ENCODE assay signal across 9 mouse cellular contexts in the genomic region with DNA sequence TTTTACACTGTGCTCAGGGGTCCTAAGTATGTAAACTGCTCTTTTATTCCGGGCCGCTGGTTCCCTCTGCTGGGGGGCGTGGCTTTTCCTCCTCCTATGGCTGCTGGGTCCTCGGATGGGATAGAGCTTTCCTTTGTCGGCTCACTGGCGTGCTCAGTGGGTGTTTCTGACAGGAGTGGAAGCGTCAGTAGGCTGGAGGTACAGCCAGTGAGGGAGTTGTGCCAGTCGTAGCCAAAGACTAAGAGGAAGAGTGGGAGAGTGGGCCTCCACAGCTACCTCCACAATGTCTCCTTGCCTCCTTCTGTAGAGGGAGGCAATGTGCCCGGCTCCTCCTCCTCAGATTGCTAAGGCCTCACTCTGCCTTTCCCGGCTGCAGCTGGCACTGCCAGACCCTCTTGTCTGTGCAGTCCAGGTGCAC. TPM values are rescaled to one million over a fixed set of nuclear protein-coding genes. Genes with fewer than 3 reads are reported as not detected.
DNase-seq lines count a peak whose midpoint lies in the region; ATAC-seq and TF ChIP-seq lines count a peak whose summit lies in the region.
"Had no signal": no experiment of that assay in that cellular context is flagged by ENCODE, and none has a peak within 500 bp of the region (broad histone marks: within the 10 kb centered on the region; RNA-seq: fewer than 3 reads in every experiment).

No protein-coding gene starts in this region.

- no peaks in the 10 kb centered on the region for H3K27me3 ChIP-seq in kidney, embryonic 14.5 days (ENCODE audit: control insufficient read depth, insufficient read depth, low read length)
- no peaks in the 10 kb centered on the region for H3K27me3 ChIP-seq in hindbrain, postnatal 0 days (ENCODE audit: insufficient read depth, low read length)
- H3K27me3 ChIP-seq in midbrain, embryonic 16.5 days (ENCODE audit: control insufficient read depth, insufficient read depth, low read depth, low read length), result no peaks in the 10 kb centered on the region
- no peaks in the 10 kb centered on the region; the same call in 1 of the 2 replicates for H3K27me3 ChIP-seq in cerebellum, adult 2 months (ENCODE audit: control insufficient read depth, insufficient read depth, low read length)

- 0 out of 2 replicates have a peak, but pooled peaks cover 4% of the 10 kb centered on the region for H3K4me1 ChIP-seq in kidney, embryonic 14.5 days (ENCODE audit: control insufficient read depth, insufficient read depth, low read length)
- peaks cover 3% of the 10 kb centered on the region; the same call in 1 of the 2 replicates for H3K4me1 ChIP-seq in hindbrain, postnatal 0 days (ENCODE audit: insufficient read depth, low read length)
- H3K4me1 ChIP-seq in midbrain, embryonic 16.5 days (ENCODE audit: control insufficient read depth, insufficient read depth, low read length), result peaks cover 8% of the 10 kb centered on the region
- no peaks in the 10 kb centered on the region for H3K4me1 ChIP-seq in cerebellum, adult 2 months (ENCODE audit: control insufficient read depth, insufficient read depth, low read length)

- ATAC-seq in kidney, embryonic 14.5 days (ENCODE audit: low FRiP score, low TSS enrichment), result peak; percentile 53; the same call in 1 of the 2 replicates
- ATAC-seq in hindbrain, postnatal 0 days, result peak; percentile 57; the same call in 1 of the 2 replicates
- peak; percentile 34; the same call in 1 of the 2 replicates for ATAC-seq in midbrain, embryonic 16.5 days

- H3K9me3 ChIP-seq in kidney, embryonic 14.5 days (ENCODE audit: control insufficient read depth, low read length), result no peaks in the 10 kb centered on the region
- H3K9me3 ChIP-seq in hindbrain, postnatal 0 days (ENCODE audit: low read length), result no peaks in the 10 kb centered on the region
- no peaks in the 10 kb centered on the region for H3K9me3 ChIP-seq in midbrain, embryonic 16.5 days (replicated peaks; ENCODE audit: control insufficient read depth, low read length, poor library complexity, severe bottlenecking)
- H3K9me3 ChIP-seq: G1E had no signal

- DNase-seq in kidney, adult 9 months, result no peak
- DNase-seq in embryo, embryonic 10.5 days (ENCODE audit: low spot score), result peak; percentile 67
- DNase-seq in hindbrain, postnatal 0 days (ENCODE audit: low spot score), result peak; percentile 9
- DNase-seq in cerebellum, adult 2 months, result no peak
- no peak for DNase-seq in lung, postnatal 36 days
- no peak for DNase-seq in thymus, postnatal 25 days

- H3K4me3 ChIP-seq in kidney, embryonic 14.5 days (ENCODE audit: low read length), result peak overlapping the region; percentile 25
- H3K4me3 ChIP-seq in hindbrain, postnatal 0 days (ENCODE audit: low read length), result 0 out of 2 replicates have a peak overlapping the region, but pooled peaks have one; percentile 10
- H3K4me3 ChIP-seq in midbrain, embryonic 16.5 days (ENCODE audit: low read depth, low read length), result peak overlapping the region; percentile 9; the same call in 1 of the 2 replicates
- H3K4me3 ChIP-seq in cerebellum, adult 2 months (replicated peaks; ENCODE audit: insufficient read depth, low read depth, low read length), result no peak overlapping the region

- TF ChIP-seq CTCF in hindbrain, postnatal 0 days (IDR thresholded peaks at IDR 0.05; ENCODE audit: low read depth), result no peak
- TF ChIP-seq CTCF in cerebellum, adult 2 months (IDR thresholded peaks at IDR 0.05; ENCODE audit: borderline replicate concordance, insufficient read depth, low read depth, low read length), result no peak

- WGBS in kidney, embryonic 14.5 days, result 2% methylated on average over 10 of the region's 10 CpGs
- WGBS in hindbrain, postnatal 0 days, result 9% methylated on average over 10 of the region's 10 CpGs
- 3% methylated on average over 10 of the region's 10 CpGs for WGBS in midbrain, embryonic 16.5 days
- 9% methylated on average over 10 of the region's 10 CpGs for WGBS in cerebellum, adult 2 months

- H3K4me2 ChIP-seq in kidney, embryonic 14.5 days (replicated peaks; ENCODE audit: low read depth, low read length), result peak overlapping the region; percentile 47
- peak overlapping the region; percentile 49 for H3K4me2 ChIP-seq in hindbrain, postnatal 0 days (ENCODE audit: low read depth, low read length)
- peak overlapping the region; percentile 49 for H3K4me2 ChIP-seq in midbrain, embryonic 16.5 days (ENCODE audit: low read length)

- H3K36me3 ChIP-seq in kidney, embryonic 14.5 days (ENCODE audit: control insufficient read depth, insufficient read depth, low read length), result no peaks in the 10 kb centered on the region
- no peaks in the 10 kb centered on the region for H3K36me3 ChIP-seq in hindbrain, postnatal 0 days (ENCODE audit: insufficient read depth, low read length)
- H3K36me3 ChIP-seq in midbrain, embryonic 16.5 days (ENCODE audit: control insufficient read depth, insufficient read depth, low read length), result no peaks in the 10 kb centered on the region
- H3K36me3 ChIP-seq: G1E had no signal

- no peak for TF ChIP-seq POLR2A in cerebellum, adult 2 months (IDR thresholded peaks at IDR 0.05; ENCODE audit: borderline replicate concordance, insufficient read depth, low read length)

- H3K27ac ChIP-seq in kidney, embryonic 14.5 days (ENCODE audit: low read depth, low read length), result no peak overlapping the region
- no peak overlapping the region for H3K27ac ChIP-seq in hindbrain, postnatal 0 days
- no peak overlapping the region for H3K27ac ChIP-seq in midbrain, embryonic 16.5 days (ENCODE audit: low read length)
- H3K27ac ChIP-seq in cerebellum, adult 2 months (ENCODE audit: insufficient read depth, low read length), result no peak overlapping the region

- peak overlapping the region; percentile 44 for H3K9ac ChIP-seq in kidney, embryonic 14.5 days (ENCODE audit: low read depth, low read length)
- 0 out of 2 replicates have a peak overlapping the region, but pooled peaks have one; percentile 24 for H3K9ac ChIP-seq in hindbrain, postnatal 0 days (replicated peaks; ENCODE audit: low read length)
- 0 out of 2 replicates have a peak overlapping the region, but pooled peaks have one; percentile 15 for H3K9ac ChIP-seq in midbrain, embryonic 16.5 days (ENCODE audit: low read depth, low read length)

RNA-seq across cellular contexts. Expression of a gene that starts 30.5 kb away (rescaled TPM):
- 10.9 and 13.0 TPM in 2 replicates for polyA plus RNA-seq in kidney, embryonic 14.5 days (2014; fragmentation: Nextera tagmentation; extraction: Ambion mirVana)
- 9.9 and 14.4 TPM in 2 replicates for total RNA-seq in hindbrain, postnatal 0 days (2014; rRNA removed)
- 16.3 and 17.7 TPM in 2 replicates for polyA plus RNA-seq in hindbrain, postnatal 0 days (2015; fragmentation: Nextera tagmentation; extraction: Ambion mirVana)
- 9.6 and 10.8 TPM in 2 replicates for polyA plus RNA-seq in midbrain, embryonic 16.5 days (2015; fragmentation: Nextera tagmentation; extraction: Ambion mirVana)
- 11.8 and 12.8 TPM in 2 replicates for polyA plus RNA-seq in cerebellum, adult 2 months (2012; rRNA removed)
- total RNA-seq: G1E had no signal
- polyA plus RNA-seq: G1E had no signal

Comparison
In these comparisons a context has a peak if more than half of its experiments do, and no peak if none do; other contexts are left out.
1. DNase-seq: peak in embryo, embryonic 10.5 days (single experiment) and hindbrain, postnatal 0 days (single experiment); none in kidney, adult 9 months (single experiment), cerebellum, adult 2 months (0 of 2), lung, postnatal 36 days (single experiment) and thymus, postnatal 25 days (single experiment).
2. Peak in every context shown above with its lines, with median percentiles within 50 percentile points of each other: ATAC-seq, H3K4me2 ChIP-seq and H3K9ac ChIP-seq.